Mouse (Mus musculus) forebrain, embryonic 16.5 days (tissue): ENCODE measurements at regions not wholly inside any gene's neighbourhood (a gene's known extent, or its start where the extent isn't known, plus 50 kb on each side); places are given as distances from the start of the nearest gene placed in this dataset.

ENCODE experiments used
- ATAC-seq: fragments of 200-750 bp; cut with Nextera tagmentation; 2 replicates; pipeline ENCODE4 v1.8.0; 2017; ENCODE audit warnings: mild to moderate bottlenecking, moderate library complexity
- H3K27ac ChIP-seq: fragments of 300-500 bp; sonication (generic); 2 replicates; pipeline ENCODE4 v1.5.1; 2014; ENCODE audit warnings: low read length, control low read depth
- H3K27me3 ChIP-seq: fragments of 300-500 bp; sonication (generic); replicated peaks from 2 replicates; pipeline ENCODE4 v1.6.1; 2014; ENCODE audit warnings: low read length; ENCODE audit not compliant: control insufficient read depth, insufficient read depth
- H3K36me3 ChIP-seq: fragments of 300-500 bp; sonication (generic); 2 replicates; pipeline ENCODE4 v1.6.1; 2014; ENCODE audit not compliant: control insufficient read depth, insufficient read depth
- H3K4me1 ChIP-seq: fragments of 300-500 bp; sonication (generic); replicated peaks from 2 replicates; pipeline ENCODE4 v1.6.1; 2014; ENCODE audit warnings: low read length; ENCODE audit not compliant: control insufficient read depth, insufficient read depth
- H3K4me2 ChIP-seq: fragments of 300-500 bp; sonication (generic); 2 replicates; pipeline ENCODE4 v1.6.1; 2014; ENCODE audit warnings: mild to moderate bottlenecking, low read length, control low read depth
- H3K4me3 ChIP-seq: fragments of 300-500 bp; sonication (generic); replicated peaks from 2 replicates; pipeline ENCODE4 v1.5.1; 2014; ENCODE audit warnings: mild to moderate bottlenecking, low read length, control low read depth
- H3K9ac ChIP-seq: fragments of 300-500 bp; sonication (generic); replicated peaks from 2 replicates; pipeline ENCODE4 v1.6.1; 2014; ENCODE audit warnings: low read depth, low read length, control low read depth
- H3K9me3 ChIP-seq: fragments of 300-500 bp; sonication (generic); 2 replicates; pipeline ENCODE4 v1.6.1; 2016; ENCODE audit warnings: low read length; ENCODE audit not compliant: control insufficient read depth
- WGBS: fragments of 180-500 bp; shearing (Covaris S2); extraction: QIAGEN DNeasy Blood & Tissue Kit; methylation state at CpG from one replicate; pipeline ENCODE4 v1.1.7; 2014; 5-methylcytosine and 5-hydroxymethylcytosine counted together

GRCm38 (mm10) chr10:21525555-21525954, 67.4 kb upstream of the 1700020N01Rik start:
- no peak overlapping the region for H3K4me2 ChIP-seq
- H3K4me3 ChIP-seq, result no peak overlapping the region
- no peak overlapping the region for H3K27ac ChIP-seq
- no peaks in the 10 kb centered on the region for H3K27me3 ChIP-seq
- no peak for ATAC-seq
- H3K36me3 ChIP-seq, result no peaks in the 10 kb centered on the region
- H3K9ac ChIP-seq, result no peak overlapping the region
- H3K4me1 ChIP-seq, result no peaks in the 10 kb centered on the region
- no peaks in the 10 kb centered on the region for H3K9me3 ChIP-seq
- WGBS, result 56% methylated on average over 2 of the region's 2 CpGs

GRCm38 (mm10) chr10:21528396-21528795, 64.5 kb upstream of the 1700020N01Rik start:
- no peaks in the 10 kb centered on the region for H3K4me1 ChIP-seq
- no peak overlapping the region for H3K27ac ChIP-seq
- H3K9me3 ChIP-seq, result no peaks in the 10 kb centered on the region
- H3K4me2 ChIP-seq, result no peak overlapping the region
- no peak overlapping the region for H3K9ac ChIP-seq
- ATAC-seq, result peak; percentile 28; the same call in 1 of the 2 replicates
- no peaks in the 10 kb centered on the region for H3K27me3 ChIP-seq
- H3K36me3 ChIP-seq, result no peaks in the 10 kb centered on the region
- no peak overlapping the region for H3K4me3 ChIP-seq
- 87% methylated on average over 3 of the region's 3 CpGs for WGBS

GRCm38 (mm10) chr10:21529098-21529749, 63.7 kb upstream of the 1700020N01Rik start:
- Histone ChIP-seq H3K27ac (no peak overlapping the region), H3K9ac (no peak overlapping the region), H3K27me3 (no peaks in the 10 kb centered on the region), H3K9me3 (no peaks in the 10 kb centered on the region), H3K4me1 (no peaks in the 10 kb centered on the region), H3K36me3 (no peaks in the 10 kb centered on the region), H3K4me2 (no peak overlapping the region), H3K4me3 (no peak overlapping the region)
- ATAC-seq, result no peak
- 69% methylated on average over 10 of the region's 10 CpGs for WGBS

- H3K4me3 ChIP-seq, result no peak overlapping the region
- no peak for ATAC-seq
- no peak overlapping the region for H3K27ac ChIP-seq
- 86% methylated on average over 1 of the region's 1 CpGs for WGBS
- no peaks in the 10 kb centered on the region for H3K4me1 ChIP-seq
- no peak overlapping the region for H3K4me2 ChIP-seq
- H3K9me3 ChIP-seq, result no peaks in the 10 kb centered on the region
- H3K36me3 ChIP-seq, result no peaks in the 10 kb centered on the region
- H3K9ac ChIP-seq, result no peak overlapping the region
- no peaks in the 10 kb centered on the region for H3K27me3 ChIP-seq
Observed at GRCm38 (mm10) chr10:21532142-21532541, 60.8 kb upstream of the 1700020N01Rik start.

- H3K4me3 ChIP-seq, result no peak overlapping the region
- no peaks in the 10 kb centered on the region for H3K4me1 ChIP-seq
- no peaks in the 10 kb centered on the region for H3K36me3 ChIP-seq
- no peak overlapping the region for H3K4me2 ChIP-seq
- no peak overlapping the region for H3K27ac ChIP-seq
- H3K27me3 ChIP-seq, result no peaks in the 10 kb centered on the region
- no peak overlapping the region for H3K9ac ChIP-seq
- ATAC-seq, result no peak
- 79% methylated on average over 5 of the region's 5 CpGs for WGBS
- H3K9me3 ChIP-seq, result no peaks in the 10 kb centered on the region
Observed at GRCm38 (mm10) chr10:21535631-21536030, 57.3 kb upstream of the 1700020N01Rik start.

GRCm38 (mm10) chr10:21538481-21538880, 54.5 kb upstream of the 1700020N01Rik start:
- Histone ChIP-seq H3K9me3 (no peaks in the 10 kb centered on the region), H3K9ac (no peak overlapping the region), H3K4me3 (no peak overlapping the region), H3K4me2 (no peak overlapping the region), H3K36me3 (no peaks in the 10 kb centered on the region), H3K27ac (no peak overlapping the region), H3K27me3 (no peaks in the 10 kb centered on the region), H3K4me1 (no peaks in the 10 kb centered on the region)
- WGBS, result 63% methylated on average over 6 of the region's 6 CpGs
- ATAC-seq, result no peak
